Mouse (Mus musculus): ENCODE measurements around the gene Akap2.

Gene Akap2

DNA sequence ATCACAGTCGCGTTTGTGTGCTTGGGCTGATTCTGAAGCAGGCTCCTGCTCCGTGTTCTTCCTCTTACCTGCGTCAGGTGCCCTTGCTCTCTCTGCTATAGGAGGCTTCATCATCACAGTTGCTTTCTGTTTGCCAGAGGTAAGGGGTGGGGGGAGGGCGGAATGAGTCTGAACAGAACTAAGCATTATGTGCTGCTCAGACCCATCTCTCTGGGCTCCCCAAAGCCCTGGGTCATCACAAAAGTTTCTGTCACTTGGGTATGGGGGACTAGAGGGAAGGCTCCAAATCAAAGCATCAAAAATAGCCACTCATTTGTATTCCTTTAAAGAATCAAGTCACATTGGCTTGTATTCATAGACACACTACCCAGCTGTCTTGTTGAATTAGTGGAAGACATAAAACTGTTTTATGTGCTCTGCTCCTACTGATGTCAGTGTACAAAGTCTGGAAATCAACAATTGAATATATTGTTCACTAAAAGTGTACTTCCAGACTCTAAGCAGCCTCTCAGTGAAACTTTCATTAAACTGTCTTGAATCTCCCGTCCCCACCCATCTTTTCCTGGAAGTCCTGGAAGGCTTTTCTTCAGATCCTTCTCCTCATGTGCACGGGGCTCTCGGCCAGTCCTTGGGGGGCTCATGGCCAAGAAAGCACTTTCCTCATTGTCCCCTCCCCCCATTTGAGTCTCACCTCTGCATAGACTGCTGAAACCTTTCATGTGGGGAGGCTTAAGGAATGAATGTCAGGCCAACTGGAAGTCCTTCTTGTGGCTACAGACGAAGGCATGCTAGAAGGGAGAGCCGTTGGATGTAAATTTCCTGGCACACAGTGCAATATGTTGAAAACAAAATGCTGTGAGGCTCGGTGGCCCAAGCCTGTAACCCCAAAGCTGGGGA is 13.6 kb upstream of the Akap2 start:
- DNase-seq, result no peak

DNA sequence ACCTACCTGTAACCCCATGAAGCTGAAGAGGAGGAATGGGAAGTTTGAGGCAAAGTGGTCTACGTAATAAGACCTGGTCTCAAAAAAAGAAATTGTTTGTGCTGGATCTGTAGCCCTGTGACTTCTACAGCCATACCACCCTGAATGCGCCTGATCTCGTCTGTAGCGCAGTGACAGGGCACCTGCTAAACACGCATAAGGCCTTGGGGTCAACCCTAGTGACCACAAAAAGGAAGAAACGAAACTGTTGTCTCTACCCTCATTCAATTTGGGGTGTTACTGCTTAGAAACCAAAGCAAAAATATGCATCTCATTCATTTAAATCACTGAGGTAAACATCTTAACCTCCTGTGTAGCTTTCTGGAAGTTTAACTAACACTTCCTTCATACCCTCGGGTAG is 12.9 kb upstream of the Akap2 start:
- DNase-seq, result no peak

DNA sequence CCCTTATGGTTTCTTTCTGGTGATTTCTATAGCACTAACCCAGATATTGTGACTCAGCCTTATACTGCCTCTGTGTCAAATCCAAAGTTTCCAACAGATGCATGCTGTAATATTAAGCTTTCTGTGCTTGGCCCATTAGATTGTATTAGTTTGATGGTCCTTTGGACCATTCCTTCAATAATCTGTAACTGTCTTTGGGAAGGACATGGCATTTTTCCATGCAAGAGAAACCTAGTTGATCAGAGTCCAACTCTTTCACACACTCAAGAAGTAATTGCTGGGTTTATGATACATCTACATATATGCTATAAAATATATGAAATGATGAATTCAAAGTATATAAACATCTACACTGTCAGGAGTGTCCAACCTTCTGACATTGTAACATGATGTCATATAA is 1.6 kb upstream of the Akap2 start:
- DNase-seq, result no peak

DNA sequence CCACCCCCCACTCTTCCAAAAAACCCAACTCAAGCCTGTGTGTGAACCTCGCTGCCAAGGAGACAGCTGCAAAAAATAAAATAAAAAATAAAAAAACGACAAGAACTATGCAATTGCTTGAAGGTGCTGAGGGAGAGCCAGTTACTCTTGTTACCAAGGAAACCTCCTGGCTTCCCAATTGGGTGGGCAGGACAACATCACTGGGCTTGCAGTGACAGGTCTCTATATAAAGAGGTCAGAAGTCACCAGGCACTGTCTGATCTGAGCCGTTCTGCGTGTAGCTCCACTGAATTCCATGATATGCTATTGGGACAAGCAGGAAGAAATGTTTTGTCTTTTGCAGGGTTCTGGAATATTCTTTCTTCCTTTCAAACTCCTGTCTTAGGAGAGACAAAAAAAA is 722 bp upstream of the Akap2 start:
- DNase-seq, result no peak

DNA sequence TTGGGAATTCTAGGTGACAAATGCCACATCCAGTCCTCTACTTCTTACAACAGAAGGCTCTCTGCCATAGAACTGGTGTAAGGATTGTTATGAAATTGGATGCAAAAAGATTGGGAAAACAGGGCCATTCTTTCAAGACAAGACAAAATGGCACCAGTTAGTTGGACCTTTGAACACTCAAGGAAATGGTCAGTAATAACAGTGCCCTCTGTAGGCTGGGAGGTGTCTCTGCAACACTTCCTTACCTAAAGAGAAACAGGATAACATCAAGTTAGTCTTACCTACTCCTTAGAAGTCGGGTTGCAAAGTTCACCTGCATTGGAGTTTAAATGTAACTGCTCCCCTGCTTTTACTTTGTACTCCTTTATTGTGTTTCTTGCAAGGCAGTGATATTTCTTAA is 1.9 kb downstream of the Akap2 start:
- DNase-seq, result no peak

DNA sequence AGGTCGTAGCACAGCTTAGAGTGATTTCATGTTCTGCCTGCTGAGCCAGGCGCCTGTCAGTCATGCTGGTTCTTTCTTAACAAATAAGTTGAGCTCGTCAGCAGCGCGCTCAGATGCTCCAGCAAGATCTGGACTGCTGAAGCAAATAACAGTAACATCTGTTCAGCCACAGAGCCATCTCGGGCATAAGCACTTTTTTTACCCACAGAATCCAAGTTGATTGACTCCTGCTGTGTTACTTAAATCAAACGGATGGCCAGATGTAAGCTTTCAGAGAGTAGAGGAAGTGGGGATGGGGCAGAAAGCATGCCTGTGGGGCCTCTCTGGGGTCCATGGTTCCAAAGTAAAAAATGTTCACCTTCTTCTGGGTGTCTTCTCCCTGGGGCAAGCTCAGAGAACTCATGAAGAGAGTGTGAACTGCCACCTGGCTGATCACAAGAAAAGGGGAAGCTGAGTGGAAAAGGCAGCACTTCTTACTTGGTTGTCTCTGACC is 3.5 kb downstream of the Akap2 start:
- no peak for DNase-seq

DNA sequence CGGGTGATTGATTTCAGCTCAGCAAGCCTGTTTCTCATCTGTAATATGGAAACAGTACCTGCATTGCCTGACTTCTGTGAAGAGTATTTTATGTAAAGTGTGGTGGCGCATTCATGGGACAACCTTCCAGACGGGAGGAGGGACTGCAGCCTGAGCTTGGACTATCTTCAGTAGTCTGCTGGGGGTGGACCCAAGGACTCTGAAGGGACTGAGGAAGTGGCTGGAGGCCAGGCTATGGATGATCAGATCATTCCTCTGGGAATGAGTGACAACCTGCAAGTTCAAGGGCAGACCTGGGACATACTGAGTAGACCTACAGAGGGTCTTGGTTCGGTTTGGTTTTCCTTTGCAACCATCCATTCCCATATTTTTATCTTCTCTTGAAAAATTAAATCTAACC is 4.8 kb downstream of the Akap2 start:
- no peak for DNase-seq

DNA sequence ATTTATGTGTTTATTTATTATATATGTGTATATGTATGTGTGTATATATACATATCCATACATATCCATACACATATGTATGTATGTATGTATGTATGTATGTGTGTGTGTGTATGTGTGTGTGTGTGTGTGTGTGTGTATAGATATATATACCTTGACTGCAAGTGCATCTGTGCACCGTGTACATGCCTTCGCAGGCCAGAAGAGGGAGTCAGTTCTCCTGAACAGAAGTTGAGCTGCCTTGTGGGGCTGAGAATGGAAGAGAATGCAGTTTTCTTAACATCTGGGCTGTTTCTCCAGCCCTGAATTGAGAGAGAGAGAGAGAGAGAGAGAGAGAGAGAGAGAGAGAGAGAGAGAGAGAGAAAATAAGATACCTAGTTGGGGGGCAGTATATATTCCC is 6.2 kb downstream of the Akap2 start:
- DNase-seq, result no peak

DNA sequence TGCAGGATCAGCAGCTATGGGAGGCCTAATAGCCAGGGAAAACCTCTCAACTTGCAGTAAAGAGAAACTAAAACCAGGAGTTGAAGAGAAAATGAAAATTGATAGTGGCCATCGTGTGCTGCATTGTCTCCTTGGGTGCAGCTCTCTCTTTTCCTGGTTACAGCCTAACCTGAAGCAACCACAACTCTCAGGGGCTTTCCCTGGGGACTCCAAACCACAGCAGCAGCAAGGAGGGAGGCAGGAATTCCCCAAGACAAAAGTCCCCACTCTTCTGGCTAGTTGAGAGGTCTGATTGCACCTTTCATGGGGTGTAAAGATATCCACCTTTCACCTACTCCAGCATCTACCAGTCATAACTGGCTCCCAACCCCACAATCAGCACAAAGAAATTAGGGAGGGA is 8.1 kb downstream of the Akap2 start:
- DNase-seq, result no peak

DNA sequence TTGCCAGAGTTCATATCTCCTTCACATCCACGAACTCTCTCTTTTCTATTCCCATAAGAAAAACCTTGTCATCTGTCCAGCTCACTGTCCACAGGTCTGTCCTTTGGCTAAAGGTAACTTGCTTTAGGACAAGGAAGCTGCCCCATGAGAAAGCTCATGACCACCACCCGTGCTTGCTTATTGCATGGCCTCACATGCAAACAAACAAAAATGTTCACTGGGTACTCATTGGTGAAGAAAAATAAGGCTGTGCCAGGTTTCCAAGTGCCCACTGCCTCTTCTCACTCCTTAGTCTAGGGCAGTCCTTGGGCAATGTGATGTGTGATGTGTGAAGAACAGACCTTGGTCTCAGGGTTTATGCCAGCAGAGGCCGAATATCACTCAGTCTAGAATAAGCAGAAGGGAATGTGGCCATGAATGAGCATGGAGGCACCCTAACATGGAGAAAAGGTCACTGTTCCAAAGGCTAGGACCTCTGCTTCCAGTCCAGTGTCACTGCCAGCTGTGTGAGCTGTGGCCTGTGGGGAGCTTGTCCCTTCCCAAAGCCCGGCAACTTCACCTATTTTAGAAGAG is 11.2 kb downstream of the Akap2 start:
- no peak for DNase-seq

DNA sequence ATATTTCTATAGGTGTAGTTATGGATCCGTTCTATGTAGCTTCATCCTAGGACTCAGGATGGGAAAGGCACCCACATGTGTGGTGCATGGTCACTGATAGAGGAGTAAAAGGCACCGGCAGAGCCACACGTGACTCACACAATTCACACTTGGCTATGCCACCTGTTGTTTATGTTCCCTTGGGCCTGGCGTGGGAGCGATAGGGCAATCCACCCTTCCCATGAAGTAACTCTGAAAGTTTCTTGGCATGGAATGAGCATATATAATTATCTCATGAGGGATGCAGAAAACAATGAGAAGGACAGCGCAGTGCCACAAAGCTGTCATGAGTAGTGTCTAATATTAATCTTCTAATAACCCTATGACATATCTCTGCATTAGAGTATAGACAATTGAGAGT is 12.6 kb downstream of the Akap2 start:
- no peak for DNase-seq

DNA sequence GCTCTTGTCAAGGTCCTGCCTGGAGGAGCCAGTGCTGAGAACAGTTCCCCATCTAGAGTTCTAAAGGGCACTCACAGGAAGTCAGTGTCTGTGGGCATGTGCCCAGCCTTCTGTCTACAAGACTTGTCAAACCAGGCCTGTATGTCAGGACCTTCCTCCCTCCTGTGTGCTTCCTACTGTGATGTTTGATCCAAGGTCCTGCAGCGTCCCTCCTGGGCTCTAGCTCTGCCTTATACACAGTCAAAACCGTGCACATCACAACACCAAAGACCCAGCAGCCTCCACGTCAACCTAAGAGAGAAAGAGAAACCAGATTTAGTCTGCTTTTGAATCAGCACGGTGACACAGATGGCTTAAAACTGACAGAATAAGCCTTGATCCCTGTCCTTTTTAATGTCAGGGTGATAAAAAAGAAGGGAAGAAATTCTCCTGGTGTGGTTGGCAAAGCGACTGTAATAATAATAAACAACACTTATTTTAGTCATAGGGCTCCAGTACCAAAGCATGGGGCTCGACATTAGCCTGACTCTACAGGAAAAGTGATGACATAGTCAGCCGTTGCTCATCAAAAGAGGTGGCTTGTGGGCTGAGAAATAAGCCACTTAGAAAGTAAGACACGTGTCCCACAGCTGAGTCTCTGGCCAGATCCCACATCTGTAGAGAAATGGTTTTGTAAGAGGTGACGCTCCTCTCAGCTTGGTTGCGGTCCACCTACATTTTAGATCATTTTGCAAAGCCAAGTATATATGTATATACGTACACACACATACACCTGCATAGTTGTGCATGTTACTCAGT is 13.5 kb downstream of the Akap2 start:
- DNase-seq, result no peak

DNA sequence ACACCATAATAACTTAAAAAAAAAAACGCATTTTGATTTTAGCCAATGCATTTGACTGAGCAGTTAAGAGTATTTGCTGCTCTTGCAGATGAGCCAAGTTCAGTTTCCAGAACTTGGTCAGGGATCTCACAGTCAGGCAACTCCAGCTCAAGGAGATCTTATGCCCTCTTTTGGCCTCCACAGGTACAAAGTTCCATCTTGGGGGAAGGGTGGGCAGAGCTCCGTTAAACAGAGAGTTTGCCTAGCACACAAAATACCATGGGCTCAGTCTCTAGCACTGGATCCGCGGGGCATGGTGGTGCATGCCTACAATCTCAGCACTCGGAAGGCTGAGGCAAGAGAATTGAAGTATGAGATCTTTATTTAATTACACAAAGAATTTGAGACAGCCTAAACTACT is 14.9 kb downstream of the Akap2 start:
- DNase-seq, result peak; percentile 41

DNA sequence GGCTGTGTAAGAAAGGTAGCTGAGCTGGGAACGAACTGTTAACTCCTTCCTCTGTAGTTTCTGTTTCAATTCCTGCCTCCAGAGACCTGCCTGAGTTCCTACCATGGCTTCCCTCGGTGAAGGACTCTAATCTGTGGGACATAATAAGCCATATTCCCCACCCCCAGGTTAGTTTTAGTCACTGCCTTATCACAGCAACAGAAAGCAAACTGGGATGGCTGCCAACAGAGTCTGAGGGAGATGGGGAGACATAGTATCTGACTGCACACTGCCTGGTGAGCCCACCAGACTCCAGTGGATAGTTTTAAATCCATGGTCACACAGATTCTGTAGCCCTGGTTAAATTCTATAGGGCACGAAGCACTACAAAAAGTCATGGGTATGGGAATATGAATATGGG is 16.0 kb downstream of the Akap2 start:
- no peak for DNase-seq

DNA sequence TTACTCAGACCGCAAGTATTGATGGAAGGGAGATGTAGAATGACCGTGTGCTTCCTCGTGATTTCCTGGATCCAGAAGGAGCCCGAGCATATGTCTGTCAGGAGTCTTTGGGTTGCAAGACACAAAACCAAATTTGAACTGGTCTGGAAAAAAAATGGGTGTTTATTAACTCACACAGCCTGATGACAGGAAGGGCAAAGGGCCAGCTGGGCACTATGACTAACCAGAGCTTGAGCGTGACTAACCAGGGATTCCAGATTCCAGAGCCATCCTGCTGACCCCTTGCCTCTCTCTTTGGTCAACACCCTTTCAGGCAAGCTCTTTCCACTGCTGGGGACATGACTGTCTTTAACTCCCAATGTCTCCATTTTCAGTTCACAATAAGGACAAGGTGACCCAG is 18.0 kb downstream of the Akap2 start:
- peak; percentile 81 for DNase-seq

DNA sequence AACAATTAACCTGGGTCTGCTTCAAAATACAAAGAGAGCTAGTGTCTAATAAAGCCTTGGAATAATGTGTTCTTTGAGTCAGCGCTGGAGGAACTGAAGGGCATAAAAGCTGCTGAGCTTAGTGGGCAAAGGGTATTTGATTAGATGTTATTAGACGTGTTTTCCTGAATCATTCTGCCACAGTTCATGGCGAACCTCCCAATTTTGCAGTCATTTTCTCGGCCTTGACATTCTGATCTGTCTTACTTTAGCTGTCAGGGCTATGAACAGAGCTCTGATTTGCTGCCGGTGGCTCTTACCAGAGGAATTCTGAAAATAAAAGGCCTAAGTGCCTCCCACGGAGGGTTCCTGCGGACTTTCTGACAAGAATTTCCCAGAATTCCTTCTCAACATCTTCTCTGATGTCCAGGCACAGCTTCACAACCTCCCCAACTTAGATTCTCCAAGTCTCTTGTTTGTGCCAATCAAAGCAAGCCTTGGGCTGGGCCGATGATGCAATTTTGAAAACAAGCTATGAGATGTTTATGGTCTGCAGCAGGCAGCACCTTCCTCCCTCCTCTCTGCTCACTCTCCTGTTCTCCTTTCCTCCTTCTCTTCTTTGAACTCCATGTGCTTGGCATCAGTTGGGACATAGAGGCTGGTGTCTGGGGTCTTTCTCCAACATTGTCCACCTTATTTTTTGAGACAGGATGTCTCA is 21.5 kb downstream of the Akap2 start:
- no peak for DNase-seq

DNA sequence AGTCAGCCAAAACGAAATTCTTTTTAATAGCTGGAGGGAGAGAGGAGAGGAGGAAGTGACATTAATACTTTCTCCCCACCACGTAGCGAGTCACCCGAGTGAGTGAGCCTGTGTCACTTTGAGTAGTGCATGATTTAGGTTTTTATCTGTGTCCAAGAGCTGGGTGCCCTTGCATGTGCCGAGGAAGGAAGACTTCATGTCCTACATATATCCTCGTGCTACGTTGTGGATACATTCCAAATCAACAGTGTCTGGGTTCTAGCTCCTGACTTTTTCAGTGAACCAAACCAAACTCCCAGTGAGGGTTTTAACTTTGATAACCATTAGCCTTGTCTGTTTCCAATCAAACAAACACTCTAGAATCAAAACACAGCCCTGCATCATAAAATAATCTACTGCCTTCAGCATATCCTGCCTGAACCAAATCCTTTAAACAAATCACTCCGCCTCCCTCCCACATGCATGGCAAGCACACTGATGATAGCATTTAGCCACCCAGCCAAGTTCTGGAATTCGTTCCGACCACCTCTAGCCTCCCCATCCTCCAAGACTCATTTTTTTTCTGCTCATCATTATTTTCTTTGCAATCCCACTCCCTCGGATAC is 26.0 kb downstream of the Akap2 start:
- no peak for DNase-seq

DNA sequence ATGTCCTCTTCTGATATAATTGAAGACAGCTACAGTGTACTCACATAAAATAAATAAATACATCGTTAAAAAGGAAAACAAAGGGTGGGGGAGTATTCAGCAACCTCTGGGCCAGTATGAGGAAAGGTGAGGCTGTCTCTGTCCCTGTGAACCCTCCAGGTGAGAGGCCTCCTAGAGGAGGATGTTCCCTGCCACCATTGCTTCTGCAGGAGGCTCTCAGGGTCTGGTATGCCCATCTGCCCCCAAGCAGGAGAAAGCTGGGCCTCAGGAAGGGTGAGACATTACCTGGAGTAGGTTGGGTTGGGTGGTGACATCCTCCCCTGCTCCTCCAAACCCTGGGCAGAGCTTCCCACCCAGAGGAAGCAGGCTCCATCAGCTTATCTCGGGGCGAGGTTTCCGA is 33.2 kb downstream of the Akap2 start:
- no peak for DNase-seq

DNA sequence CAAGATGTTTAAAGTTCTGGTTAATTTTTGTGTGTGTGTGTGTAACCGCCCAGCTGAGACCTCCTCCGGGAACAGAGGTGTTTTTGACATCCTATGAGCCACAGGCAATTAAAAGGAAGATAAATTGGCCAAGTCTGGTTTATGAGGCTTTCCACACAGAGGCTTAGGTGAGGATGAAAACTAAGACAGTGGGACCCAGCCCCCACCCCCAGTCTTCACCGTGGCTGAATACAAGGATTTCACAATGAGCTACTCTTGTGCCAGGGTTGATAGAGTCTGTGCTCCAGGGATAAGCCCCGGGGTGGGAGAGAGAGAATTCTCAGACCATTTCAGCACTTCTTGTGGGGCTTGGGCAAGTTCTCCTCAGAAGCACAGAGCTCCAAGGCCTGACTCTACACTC is 33.6 kb downstream of the Akap2 start:
- no peak for DNase-seq

DNA sequence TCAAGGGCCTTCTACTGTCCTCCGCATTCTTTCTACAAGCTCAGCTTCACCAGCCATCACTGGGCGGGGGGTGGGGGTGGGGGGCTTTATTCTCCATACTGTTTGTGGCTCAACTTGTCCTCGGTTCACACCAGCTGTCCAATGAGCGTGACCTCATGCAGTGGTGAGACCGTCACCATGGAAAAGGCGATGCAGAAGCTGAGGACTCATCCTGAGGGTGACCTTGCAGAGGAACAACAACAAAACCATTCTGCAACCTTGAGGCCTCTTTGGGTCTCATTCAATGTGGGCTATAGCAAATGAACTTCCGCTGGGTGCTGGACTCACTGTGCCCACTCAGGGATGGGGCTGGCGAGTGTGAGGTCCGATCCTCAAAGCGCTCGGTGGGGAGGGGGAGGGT is 34.1 kb downstream of the Akap2 start:
- no peak for DNase-seq

DNA sequence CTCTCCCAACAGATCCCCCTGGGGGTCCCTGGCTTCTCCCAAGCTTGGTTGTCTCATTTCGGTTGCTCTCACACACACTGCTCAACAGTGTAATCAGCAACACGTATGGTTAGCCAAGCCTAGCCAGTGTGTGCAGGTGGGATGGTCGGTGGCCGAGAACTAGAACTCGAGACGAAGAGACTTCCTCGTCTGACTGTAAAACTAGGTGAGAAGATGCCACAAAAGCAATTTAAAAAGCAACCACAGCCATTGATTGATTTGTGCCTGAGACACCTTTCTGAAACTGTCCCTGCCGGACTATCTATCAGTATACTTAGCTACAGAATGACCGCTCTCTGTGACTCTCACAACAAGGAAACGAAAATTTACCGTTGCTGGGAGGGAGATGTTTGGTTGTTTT is 37.6 kb downstream of the Akap2 start:
- no peak for DNase-seq

DNA sequence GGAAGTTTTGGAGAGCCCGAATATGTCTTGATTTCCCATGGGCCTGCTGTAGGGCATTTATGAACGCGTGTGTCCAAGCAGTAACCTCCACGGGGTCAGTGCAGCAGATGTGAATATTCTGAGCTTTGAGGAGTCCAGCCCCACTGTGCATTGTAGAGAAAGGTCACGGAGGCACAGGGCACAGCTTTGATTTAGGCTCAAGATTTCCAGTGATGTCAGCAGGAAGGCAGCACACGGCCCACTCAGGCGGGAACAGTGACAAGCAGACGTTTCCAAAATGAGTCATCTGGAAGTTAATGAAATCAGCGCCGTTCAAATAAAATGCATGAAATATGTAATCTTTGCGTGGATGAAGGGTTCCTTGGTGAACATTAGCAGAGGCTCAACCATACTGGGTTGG is 40.5 kb downstream of the Akap2 start:
- no peak for DNase-seq

DNA sequence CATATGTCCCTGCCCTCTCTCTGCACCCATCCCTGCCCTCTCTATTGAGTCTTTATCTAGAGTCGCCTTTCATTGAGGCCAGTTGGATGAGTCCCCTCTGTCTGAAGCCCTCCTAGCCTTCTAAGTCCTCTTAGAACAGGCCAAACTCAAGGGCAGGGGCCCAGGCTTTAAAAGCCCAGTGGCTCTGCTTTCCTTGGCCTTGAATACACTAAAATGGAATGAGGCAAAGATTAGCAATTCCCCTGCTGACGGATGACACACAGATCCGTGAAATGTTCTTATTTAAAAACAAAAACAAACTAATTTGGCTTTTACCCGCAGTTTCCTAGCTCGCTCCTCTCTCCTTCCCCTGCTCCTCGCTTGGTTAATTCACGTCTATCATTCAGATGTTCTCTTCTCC is 45.0 kb downstream of the Akap2 start:
- DNase-seq, result no peak
